Mouse (Mus musculus) gastrocnemius, postnatal 4 days (tissue): Measurements from ENCODE around the gene Prrx2. TPM values are rescaled to one million over a fixed set of nuclear protein-coding genes. Genes with fewer than 3 reads are reported as not detected.

Source experiments
- DNase-seq, 2 experiments: peaks; one replicate each; pipeline ENCODE4 v3.0.0; 2021 to 2022; ENCODE audit warnings: low spot score in 2 of 2, mixed read lengths in 2 of 2
- total RNA-seq, 2 experiments: library from RNA; stranded (reverse); gene quantifications; 2 replicates each; pipeline ENCODE4 v1.2.3; 2021

Prrx2 gene
- total RNA-seq, 2 experiments from 2014 or later, result 12.3 to 13.3 TPM

- no peak for DNase-seq
Measured at GRCm38 (mm10) chr2:30822460-30822859, 12.3 kb upstream of the Prrx2 start.

GRCm38 (mm10) chr2:30823385-30824153 is 11.2 kb upstream of the Prrx2 start:
- peak; percentile 44 to 75 for DNase-seq

- peak in 1 of 2 experiments; percentile 64 for DNase-seq
Measured at GRCm38 (mm10) chr2:30826825-30827748, 7.7 kb upstream of the Prrx2 start.

DNA sequence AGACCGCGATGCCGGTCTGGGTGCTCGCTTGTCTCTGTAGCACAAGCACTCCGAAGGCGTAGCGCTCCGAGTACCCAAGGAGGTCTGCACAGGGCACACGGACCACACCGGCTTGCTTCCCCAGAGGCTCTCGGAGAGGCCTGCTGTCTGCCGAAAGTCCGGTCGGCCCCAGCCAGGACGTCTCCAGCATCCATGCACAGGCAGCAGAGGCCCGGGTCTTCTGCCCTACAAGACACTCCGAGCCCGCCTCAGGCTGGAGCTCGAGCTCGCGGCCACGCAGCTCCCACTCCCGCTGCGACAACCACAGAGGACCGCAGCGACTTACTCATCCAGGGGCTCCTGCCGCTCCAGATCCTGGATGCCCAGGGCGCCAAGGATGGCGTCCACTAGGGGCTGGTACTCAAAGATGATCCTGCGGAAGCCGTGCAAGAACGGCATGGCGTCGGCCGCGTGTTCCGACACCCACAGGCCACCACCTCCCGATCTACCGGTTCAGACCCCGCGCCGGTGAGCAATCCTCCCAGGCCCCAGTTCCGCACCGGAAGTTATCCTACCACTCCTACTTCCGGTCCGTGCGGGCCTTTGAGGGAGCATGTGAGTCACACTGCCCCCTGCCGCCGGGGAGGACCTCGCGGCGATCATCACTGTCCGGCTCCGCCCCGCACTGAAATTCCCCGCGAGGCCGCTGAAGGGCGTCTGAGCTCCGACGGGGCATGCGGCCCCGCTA is 6.9 kb upstream of the Prrx2 start:
- DNase-seq, result peak; percentile 95 to 97

- no peak for DNase-seq
Measured at GRCm38 (mm10) chr2:30829315-30829714, 5.5 kb upstream of the Prrx2 start.

DNA sequence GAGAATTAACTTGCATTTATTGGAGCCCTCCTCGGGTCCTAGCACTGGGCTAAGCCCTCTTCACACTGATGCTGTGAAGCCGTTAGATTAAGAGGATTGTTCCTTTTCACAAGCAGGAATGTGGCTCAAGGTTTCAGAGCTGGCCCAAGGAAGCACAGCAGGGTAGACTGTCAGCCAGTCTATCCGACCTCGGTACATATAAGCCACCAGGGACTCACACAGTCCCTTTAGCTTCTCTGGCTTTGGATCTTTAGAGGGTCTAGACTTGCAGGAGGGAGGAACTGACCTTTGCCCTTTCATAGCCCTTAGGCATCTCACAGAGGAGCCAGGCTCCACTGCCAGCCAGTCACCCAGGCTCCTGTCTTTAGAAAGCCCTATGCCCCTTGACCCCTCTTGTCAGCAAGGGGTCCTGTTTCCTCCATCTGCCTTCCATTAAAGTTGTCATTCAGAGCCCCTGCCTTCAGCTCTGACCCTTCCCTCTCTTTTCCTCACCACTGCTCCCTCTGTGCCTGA is 4.4 kb upstream of the Prrx2 start, which contains the start of gene Asb6:
Gene Asb6 (minus strand): TSS at position 51 of the 513 bp plus-strand sequence.
- DNase-seq, result no peak

DNA sequence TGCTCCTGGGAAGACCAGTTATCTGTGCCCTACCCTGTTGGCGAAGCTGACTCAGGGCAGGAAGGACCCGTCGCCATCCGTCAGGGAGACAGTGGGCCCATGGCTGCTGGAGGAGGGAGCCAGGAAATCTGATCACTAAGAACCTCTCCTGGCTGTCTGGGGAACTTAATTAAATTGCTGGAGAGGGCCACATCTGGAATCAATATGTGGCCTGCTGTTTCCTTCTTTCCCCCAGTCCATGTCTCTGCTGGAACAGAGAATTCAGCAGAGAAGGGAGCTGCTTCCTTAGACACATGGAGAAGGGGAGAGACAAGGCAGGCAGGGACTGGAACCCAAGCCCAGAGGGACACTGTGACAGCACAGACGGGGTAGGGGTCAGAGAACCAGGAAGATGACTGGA is 1.1 kb upstream of the Prrx2 start:
- DNase-seq, result no peak

GRCm38 (mm10) chr2:30836238-30836990 is 1.6 kb downstream of the Prrx2 start:
- no peak for DNase-seq

GRCm38 (mm10) chr2:30842615-30843014 is 7.8 kb downstream of the Prrx2 start:
- DNase-seq, result no peak

- peak in 1 of 2 experiments; percentile 54 for DNase-seq
Measured at GRCm38 (mm10) chr2:30845152-30846070, 10.6 kb downstream of the Prrx2 start.

- no peak for DNase-seq
Measured at GRCm38 (mm10) chr2:30846236-30846635, 11.5 kb downstream of the Prrx2 start.

DNA sequence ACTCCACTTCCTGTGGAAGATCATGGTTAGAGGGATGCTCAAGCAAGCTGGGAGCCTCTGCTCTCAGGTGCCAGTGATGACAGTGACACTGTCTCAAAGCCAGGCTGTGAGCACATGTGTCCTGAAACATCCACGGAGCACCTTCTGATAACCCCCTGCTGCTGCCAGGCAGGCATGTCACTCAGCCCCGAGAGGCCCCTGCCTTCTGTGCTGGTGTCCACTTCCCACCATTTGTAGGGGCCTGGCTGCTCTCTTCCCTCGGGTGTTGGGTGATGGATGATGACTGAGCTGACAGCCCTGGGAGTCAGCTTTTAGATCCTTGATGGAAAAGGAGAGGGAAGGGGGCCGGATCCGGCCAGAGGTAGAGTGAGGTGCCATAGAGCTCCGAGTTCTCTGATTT is 12.0 kb downstream of the Prrx2 start:
- DNase-seq, result no peak

- no peak for DNase-seq
Measured at GRCm38 (mm10) chr2:30848184-30848583, 13.4 kb downstream of the Prrx2 start.

- no peak for DNase-seq
Measured at GRCm38 (mm10) chr2:30850581-30850980, 15.8 kb downstream of the Prrx2 start.

DNA sequence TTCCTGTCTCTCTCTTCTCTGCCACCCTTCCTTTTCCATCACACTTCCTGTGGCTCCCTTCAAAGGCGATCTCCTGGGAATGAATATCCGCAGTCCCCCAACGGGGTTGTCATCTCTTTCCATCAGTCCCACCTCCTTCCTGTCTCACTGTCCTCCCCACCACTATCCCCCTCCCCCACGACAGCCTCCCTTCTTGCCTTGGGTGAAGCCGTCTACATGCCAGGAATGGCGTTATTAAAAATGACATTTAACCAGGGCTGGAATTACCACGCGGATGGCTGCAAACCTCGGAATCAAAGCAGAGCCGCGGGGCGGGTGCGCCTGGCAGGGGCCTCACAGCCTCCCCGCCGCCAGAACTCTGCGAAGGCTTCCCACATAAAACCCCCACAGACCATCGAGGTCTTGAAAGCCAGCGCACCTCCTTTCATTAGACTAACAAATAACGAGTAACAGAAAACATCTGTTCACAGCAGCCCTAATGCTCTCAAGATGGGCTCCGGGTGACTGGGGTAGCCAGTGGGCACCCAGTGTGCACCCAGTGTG is 18.1 kb downstream of the Prrx2 start:
- no peak for DNase-seq

- no peak for DNase-seq
Measured at GRCm38 (mm10) chr2:30857076-30857475, 22.3 kb downstream of the Prrx2 start.

DNA sequence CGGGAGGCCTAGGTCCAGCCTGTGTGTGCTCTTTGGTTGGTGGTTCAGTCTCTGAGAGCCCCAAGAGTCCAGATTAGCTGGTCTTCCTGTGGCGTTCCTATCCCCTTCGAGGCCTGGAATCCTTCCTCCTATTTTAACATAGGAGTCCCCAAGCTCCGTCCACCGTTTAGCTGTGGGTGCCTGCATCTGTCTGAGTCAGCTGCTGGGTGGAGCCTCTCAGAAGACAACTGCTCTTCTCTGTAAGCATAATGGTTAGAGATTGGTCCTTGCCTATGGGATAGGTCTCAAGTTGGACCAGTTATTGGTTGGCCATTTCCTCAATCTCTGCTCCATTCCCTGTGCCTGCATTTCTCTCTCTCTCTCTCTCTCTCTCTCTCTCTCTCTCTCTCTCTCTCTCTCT is 25.0 kb downstream of the Prrx2 start:
- DNase-seq, result no peak

DNA sequence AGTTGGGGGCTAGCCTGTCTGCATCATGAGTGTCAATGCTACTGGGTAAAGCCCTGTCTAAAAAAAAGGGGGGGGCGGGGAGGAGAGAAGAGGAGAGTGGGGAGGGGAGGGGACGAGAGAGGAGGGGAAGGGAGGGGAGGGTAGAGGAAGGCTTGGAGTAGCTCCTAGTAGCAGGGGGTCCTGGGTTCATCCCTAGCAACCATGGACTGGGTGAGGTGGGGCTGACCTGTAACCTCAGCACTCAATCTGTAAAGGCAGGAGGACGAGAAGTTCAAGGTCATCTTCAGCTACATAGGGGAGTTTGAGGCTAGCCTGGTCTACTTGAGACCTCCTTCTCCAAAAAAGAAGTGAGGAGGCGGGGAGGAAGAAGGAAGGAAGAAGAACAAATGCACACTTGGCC is 27.3 kb downstream of the Prrx2 start:
- no peak for DNase-seq

DNA sequence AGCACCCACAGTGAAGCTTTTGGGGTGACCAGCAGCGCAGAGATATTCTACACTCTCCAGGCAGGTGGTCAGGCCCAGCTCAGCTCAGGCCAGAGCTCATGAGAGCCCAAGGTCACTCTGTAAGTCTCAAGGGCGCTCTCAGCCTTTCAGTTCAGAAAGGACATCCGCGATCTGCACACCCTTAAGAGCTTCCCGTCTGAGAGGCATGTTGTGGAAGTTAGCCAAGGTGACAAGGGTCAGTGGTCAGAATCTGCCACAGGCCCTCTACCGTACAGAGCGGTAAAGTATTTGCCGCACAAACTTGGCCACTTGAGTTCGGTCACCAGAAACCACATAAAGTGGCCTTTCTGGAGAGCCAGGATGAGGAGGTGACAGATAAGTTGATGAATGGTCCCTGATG is 28.8 kb downstream of the Prrx2 start:
- DNase-seq, result no peak
